Mouse (Mus musculus) layer of hippocampus, adult 18-20 months (tissue): ENCODE measurements around the gene 1110051M20Rik. TPM values are rescaled to one million over a fixed set of nuclear protein-coding genes. Genes with fewer than 3 reads are reported as not detected.

ENCODE experiments used
- DNase-seq, 2 experiments: peaks; one replicate each; pipeline ENCODE4 v3.0.0; 2022; ENCODE audit warnings: low spot score in 2 of 2
- total RNA-seq, 2 experiments: library from RNA; stranded (reverse); gene quantifications; 2 replicates each; pipeline ENCODE4 v1.2.3; 2021

Gene 1110051M20Rik
- total RNA-seq, 2 experiments from 2014 or later = 111 to 121 TPM

DNA sequence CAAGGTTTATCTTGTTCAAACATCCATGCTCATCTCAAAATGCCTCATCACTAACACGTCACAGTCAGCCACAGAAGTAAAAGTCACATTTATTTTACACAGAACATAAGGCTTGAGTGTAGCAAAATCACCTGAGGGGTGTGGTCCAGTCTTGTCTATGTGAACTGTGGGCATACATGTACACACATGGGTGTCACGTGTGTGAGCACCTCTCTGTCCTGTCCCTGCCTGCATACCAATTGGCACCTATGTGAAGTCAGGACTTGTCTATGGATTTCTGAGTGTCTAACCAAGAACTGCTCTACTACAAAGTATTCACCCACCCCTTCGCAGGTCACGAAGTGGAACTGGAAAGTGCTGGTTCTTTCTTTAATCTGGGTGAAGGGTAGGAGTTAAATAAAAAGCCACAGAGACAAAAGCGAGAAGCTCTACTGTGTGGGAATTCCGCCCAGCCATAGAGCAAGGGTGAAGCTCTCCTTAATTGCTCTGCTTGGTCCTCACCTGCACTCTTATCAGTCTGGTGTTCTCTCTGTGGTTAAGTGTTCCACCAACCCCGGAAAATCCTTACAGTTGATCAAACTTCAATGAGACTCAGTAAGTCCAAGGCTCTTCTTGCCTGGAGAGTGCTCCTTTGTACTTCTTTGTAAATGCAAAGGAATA lies 20.3 kb downstream of the 1110051M20Rik start:
- no peak for DNase-seq

DNA sequence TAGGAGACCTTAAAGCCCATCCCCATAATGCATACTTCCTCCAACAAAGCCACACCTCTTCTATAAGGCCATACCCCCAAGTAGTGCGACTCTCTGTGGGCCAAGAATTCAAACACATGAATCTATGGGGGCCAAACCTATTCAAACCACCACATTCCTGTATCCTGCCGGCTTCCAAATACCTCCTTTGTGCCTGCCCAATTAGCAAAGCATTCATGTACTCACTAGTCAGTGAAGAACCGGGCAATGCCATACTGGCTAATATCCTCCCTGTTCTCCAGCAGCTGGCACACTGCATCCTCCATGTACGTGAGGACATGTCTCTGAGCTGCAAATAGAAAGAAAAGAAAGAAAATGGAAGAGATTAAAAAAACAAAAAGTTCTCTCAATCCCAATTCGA lies 22.9 kb downstream of the 1110051M20Rik start:
- DNase-seq = no peak

DNA sequence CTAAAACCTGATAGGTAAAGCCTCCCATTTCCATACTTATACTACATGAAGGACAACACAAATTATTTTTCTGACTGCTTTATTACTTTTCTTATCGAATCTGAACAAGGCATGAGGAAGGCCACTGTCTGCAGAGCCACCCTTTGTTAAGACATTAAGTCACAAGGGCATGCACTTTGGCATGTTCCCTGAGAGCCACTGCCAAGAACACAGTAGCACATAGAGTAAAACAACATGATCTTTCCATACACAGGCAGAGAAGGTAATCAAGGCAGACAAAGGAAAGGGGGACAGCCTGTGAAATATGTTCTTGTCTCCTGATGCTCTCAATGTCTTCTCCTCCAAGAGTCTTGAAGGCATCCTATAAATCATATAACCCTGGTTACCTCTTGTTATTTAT lies 30.7 kb downstream of the 1110051M20Rik start:
- DNase-seq = no peak

DNA sequence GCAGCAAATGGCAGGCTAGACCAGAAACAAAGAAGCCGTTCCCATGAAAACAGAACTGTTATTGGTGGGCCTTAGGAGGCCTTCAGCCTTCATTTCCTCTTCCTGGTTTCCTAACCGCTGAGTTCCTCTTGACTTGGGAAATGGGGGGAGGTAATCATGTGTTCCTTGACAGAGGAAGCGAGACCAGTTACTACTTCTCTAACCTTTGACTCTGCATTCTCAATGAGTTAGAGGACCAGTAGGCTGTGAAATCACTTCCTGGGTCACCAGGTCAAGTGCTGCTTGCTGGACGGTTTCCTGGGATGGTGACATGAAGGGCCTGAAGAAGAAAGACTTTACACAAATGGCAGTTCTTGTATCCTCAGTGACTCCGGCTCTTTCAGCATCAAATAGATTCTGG lies 32.1 kb downstream of the 1110051M20Rik start:
- DNase-seq = no peak

DNA sequence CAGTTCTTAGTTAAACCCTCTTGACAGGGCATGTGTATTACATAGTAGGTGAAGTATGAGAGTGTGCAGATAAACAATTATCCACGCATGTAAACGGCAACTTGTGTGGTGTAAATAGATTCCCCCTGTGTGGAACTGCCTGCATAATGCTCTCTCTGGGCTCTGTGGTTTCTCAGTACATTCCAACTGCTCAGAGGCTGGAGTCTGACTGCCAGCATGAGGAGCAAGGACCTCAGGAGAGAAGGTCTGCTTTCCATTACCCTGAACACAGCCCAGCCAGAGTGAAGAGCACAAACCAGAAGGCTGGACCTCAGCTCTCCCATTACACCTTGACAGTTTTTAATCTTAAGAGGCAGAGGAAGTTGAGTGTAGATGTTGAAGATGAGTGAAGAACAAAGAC lies 33.0 kb downstream of the 1110051M20Rik start:
- DNase-seq = no peak

DNA sequence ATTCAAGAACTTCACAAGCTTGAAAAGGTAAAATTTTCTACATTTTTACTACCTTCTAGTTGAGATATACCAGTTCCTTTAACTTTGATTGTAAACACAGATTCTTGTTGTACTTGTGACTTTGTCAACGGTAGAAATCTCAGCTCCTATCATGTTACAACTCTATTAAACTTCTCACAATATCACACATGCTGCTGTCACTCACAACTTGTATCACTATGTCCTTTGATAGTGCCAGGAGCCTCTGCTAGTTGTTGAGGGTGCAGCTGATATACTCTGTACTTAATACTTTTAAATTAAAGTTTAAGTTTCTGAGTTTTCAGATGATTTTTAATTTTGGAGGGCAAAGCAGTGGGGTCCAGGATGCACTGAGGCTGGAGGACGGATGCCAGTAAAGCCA lies 36.5 kb downstream of the 1110051M20Rik start:
- no peak for DNase-seq

DNA sequence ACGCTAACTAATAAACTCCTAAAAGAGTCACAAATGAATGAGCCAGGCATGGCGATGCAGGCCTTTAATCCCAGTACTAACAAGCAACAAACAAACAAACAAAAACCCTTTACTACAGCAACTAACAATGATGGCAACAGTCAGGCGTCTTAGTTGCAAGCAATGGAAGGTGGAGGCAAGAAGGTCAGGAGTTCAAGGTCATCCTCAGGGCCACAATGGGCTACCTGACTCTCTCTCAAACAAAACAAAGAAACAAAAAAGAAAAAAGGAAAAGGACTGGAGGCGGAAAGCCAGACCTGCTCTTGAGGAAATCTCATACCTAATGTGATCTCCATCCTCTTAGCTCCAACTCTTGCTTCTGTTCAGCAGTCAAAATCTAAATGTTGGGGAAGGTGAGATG lies 39.4 kb downstream of the 1110051M20Rik start:
- no peak for DNase-seq

DNA sequence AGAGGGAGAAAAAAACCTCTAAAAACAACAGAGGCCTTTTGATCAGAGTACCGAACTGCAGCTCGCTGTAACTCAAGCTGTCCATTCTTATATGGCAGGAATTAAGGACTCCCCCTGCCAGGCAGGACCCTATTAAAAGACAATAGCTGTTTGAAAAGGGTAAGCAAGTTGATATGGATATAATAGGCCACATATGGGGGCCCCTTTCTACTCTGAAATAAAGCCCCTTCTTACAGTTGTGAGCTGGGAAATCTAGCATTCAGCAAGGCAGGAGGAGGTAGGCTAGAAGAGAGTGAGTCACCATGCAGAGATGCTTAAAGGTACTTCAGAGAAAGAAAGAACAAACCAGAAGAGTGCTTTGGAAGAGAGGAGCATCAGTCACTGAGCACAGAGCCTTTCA lies 44.8 kb downstream of the 1110051M20Rik start:
- DNase-seq = no peak

DNA sequence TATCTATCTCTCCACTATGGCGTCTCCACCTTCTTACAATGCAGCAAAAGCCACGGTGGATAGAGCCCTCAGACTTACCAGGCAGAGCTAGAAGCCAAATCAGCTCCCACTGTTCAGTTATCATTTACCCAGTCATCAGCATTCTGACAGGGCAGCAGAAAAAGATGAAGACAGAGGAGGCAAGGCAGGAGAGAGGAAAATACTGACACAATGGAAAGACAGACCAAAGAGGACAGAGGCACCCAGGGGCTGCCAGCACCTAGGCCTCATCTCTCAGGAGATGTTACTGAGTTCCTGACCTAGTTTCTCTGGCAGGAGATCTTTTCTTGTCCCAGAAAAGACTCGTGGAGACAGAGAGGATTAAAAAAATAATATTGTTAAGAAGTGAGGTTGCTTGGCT lies 45.3 kb downstream of the 1110051M20Rik start:
- DNase-seq = no peak

DNA sequence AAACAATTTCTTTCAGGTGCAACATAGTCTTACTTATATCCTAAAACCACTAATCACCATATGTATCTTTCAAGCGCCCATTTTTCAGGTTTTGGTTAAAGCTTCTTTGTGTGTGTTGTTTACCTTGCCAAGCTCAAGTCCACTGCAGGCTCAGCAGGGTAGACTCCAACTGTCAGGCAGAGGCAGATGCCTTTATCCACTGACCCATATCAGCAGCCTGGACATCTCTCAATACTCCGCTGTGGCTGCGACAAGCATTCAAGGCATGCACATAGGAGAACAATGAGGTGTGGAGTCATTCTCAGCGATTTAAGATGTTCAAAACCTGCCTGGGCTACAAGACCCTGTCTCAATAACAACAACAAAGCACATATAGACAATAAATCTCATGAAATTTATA lies 50.4 kb downstream of the 1110051M20Rik start:
- DNase-seq = no peak

DNA sequence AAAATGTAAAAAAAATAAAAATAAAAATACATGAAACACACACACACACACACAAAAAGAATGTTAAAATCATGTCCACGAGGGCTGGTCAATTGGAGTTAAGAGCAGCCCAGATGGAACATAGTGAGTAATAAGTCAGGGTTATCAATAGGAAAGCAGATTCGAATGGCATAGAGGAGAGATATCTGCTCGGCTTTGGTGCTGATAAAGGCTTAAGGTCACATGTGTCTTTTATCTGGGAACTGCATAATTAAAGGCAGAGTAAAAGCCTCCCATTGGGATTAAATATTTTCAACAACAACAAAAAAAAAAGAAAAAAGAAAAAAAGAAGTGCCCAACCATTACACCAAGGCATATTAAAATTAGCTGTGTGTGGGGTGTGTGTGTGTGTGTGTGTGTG lies 55.8 kb downstream of the 1110051M20Rik start:
- no peak for DNase-seq

DNA sequence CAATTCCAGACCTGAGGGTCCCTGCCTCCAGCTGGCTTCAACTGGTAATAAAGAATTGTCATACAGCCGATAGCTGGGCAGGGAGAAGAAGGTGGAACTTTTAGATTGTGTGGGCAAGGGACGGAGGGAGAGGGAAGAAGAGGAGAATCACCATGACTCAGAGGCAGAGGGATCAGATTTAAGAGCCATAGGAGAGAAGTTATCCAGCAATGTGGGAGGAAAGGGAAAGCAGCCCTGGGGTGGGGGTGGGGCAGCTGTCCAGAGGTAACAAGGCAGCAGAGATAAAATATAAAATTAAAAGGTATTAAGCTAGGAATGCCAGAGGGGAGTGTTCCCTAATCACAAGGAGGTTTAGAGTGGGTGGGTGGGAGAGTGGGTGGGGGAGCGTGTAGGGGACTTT lies 56.2 kb downstream of the 1110051M20Rik start:
- DNase-seq = no peak

DNA sequence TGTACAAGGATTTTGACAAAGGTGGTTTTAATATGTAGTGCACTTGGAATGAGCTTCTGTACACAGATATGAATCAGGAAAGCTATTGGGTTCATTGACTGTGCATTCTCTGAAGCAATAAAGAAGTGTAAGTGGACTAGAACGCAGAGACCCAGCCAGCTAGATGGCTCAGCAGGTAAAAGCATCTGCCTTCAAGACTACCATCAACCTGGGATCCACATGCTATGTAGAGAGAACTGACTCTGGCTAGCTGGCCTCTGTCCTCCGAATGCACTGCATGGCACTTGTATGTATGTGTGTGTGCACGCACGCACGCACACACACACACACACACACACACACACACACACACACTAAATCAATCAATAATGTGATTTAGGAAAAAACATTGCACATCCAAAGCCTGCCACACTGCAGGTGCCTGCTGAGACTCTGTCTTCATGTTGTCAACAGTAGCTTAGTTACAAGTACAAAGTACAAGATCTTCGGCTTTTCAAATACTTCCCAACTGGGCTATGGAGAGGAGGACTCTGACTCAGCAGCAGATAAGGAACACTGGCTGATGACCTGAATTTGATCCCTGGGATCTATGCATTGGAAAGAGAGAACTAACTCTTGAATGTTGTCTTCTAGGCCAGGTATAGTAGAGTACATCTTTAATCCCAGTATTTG lies 57.1 kb downstream of the 1110051M20Rik start:
- no peak for DNase-seq

DNA sequence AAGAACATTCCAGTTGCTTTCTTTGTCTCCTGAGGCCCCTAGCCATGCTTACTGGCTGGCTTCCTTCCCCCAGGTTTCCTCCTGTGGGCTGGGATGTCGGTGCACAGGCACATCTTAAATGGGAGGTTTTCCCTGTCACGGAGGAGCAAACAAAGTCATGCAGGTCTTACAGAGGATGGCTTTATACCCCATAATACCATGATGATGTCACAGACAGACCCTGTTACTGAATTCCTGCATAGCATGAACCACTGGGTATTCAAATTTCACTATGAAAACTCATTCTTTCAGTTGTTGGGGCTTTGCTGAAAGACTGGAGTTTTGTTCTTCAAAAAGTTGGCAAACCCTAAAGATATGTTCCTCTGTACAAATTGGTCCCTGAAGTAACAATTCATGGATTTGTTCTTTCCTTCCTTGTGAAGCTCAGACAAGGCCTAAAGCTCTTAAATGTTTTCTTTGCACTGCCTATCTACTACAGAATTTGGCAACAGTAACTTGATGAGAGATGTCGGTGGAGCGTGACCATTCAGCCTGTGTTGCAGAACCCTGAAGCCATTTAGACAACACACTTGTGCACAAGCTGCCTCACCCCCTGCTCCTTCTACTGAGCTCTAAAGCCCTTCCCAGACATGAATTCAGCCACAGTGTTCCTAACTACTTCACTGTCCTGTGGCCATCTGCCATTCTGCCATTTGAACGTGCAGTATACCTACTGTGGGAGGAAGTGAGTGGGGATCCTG lies 57.8 kb downstream of the 1110051M20Rik start:
- no peak for DNase-seq

DNA sequence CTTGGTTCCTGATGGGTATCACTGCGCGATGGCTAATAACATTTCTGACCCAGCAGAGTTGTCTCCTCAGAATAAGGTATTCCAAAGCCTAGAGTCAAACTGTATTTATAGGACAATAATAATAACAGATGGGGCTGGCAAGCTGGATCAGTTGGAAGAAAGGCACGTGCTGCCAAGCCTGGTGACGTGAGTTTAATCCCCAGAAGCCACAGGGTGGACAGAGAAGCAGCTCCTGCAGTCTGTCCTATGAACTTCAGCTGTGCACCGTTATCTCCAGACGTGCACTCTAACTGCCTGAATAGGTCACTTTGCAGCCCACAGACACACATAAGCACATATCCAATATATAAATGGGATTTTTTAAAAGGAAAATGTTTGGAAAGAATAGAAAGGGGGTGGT lies 61.2 kb downstream of the 1110051M20Rik start:
- DNase-seq = peak in 1 of 2 experiments; percentile 28

DNA sequence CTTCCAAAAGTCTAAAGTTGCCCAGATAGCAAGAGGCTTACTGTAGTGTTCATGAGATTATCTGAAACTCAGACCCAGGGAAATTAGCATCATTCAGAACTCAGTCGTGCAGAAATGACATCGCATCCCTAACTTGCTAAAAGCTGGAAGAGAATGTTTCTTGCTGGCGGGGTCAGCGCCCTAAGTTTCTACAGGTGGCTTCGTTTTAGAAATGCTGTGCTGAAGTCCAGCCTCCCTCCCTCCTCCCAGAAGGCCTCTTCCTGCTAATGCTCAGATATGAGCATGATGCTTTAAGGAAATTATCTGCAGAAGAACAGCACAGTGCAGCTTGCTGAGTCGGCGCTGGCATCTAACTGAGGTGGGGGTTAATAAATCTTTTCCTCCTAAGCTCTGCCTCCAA lies 67.5 kb downstream of the 1110051M20Rik start:
- DNase-seq = no peak

DNA sequence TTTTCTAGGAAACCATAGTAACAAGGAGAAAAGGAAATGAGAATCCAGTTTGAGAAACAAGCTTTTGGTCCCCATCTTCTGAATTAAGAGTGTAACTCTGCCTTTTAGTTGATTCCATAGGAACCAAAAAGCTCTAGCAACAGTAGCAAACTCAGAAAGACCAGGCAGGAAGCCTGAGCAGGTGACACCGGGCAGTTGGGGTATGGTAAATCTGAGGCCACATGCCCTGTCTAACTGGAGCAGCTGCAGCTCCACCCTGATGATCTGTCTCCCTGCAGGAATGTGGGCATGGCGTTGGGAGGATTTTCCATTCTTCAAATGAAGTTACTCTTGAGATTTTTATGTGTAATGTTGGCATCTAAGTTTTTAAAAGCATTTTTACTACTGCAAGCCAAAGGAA lies 74.2 kb downstream of the 1110051M20Rik start:
- no peak for DNase-seq

DNA sequence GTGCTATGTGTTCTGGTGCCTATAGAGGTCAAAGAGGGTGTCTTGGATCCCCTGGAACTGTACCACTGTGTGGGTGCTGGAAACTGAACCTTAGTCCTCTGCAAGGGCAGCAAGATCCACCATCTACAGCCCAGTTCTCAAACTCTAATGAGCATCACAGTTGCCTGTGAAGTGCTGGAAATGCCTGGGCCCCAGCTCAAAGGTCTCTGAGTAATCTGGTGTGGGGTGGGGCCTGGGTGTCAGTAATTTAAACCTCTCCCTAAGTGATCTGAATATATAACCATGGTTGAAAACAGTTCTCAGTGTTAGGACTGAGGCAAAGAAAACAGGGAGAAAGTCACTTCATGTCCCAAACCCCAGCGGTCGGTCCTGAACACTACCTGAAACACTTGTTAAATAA lies 81.2 kb downstream of the 1110051M20Rik start:
- DNase-seq = no peak

DNA sequence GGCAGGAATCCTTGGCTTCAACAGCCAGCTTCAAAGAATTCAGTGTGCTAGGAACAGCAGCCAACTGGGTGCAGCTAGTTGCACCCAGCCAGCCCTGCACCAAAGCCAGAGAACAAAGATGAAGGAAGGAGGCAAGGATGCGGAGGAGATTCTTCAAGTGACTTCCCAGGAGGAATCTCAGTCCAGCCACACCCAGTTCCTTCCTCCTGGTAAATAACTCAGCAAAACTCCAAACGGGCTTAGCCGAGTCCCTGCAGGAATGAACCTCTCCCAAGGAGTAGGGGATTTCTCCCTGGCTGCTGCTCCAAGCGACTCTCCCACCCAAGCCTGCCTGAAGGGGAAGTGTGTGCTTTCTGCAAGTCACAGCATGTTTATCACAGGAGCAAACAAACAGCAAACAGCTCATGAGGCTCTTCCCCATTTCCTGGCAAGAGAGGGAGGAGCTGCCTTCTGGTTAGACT lies 83.4 kb downstream of the 1110051M20Rik start:
- no peak for DNase-seq

DNA sequence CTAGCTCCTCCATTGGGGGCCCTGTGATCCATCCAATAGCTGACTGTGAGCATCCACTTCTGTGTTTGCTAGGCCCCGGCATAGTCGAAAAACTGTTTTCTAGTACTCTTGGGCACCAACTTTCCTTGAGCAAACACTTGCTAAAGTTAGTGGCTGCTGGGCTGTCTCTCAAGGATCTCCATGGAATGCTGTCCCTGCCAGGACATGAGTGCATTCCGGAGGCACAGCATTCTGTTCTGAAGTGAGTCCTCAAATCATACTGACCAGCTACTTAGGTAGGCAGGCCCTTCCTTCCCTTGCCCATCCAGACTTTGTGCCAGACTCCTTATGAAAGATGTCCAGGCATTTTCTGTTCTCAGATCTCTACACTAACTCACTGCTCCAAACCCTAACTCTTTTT lies 88.7 kb downstream of the 1110051M20Rik start:
- no peak for DNase-seq

DNA sequence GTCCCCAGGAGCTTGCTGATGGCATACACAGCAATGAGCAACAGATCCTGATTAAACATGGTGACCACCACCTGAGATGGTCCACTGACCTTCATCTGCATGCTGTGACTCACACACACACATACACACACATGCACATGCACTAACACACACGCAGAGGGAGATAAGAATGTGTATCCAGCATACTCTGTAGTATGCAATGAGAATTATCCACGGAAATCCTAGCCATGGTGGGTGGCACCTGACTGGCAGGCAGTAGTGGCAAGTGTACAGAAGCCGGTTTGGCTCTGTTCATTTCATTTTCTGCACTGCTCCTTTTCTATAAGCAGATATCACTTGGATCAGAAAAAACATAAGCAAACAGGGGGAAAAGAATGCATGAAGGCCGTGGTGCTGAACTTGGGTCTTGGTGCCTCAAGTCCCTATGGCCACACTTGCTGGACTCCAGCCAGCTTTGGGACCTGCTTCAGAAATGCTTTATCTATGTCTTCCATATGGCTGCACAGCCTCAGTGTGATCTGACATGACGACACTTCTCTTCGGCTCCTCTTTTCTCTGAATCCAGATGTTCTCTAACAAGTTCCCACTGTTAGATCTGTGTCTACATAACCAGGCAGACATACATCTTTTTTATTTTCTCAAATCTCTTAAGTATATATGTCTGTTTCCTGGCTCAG lies 89.6 kb downstream of the 1110051M20Rik start:
- no peak for DNase-seq

DNA sequence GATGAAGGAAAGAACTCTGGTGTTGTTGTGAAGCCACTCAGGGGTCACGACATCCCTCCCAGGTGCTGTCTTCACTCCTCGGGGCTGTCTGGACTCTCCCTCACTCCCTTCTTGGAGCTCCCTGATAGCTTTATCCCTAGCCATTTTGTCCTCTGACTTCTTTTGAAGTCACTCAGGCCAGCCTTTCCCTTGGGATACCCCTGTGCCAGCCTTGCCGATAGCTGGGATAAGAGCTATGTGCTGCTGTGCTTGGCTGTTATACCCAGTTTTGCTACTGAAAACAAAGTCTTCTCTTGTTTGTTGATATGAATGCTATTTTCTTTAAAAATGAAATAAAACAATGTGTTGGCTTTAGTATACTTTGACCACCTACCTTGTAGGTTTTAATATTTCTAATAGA lies 90.7 kb downstream of the 1110051M20Rik start:
- no peak for DNase-seq
